Mouse (Mus musculus) splenic B cell, adult 2 months (primary cell): ENCODE results near the gene Dnttip2.
"Not testable (repeated sequence)": the region's sequence is repeated elsewhere in the genome, so short reads cannot be mapped to it uniquely, and the experiment has no call there.

Source experiments
- DNase-seq: peaks from one replicate; pipeline ENCODE4 v3.0.0-alpha.2; 2011; ENCODE audit warnings: low read depth, low spot score
- H3K27me3 ChIP-seq: 2 replicates; pipeline ENCODE4 v1.6.1; 2012; ENCODE audit warnings: mild to moderate bottlenecking, low read length, moderate library complexity, mixed read lengths; ENCODE audit not compliant: control insufficient read depth, poor library complexity, insufficient read depth, severe bottlenecking
- H3K36me3 ChIP-seq: 2 replicates; pipeline ENCODE4 v1.6.1; 2012; ENCODE audit warnings: mild to moderate bottlenecking, low read length, moderate library complexity, mixed read lengths; ENCODE audit not compliant: control insufficient read depth, poor library complexity, insufficient read depth, severe bottlenecking

Dnttip2 gene

GRCm38 (mm10) chr3:122272565-122272964, 1.6 kb upstream of the Dnttip2 start:
- not testable (repeated sequence) for H3K36me3 ChIP-seq, H3K27me3 ChIP-seq, DNase-seq

- Histone ChIP-seq H3K27me3 (no peaks in the 10 kb centered on the region), H3K36me3 (peaks cover 5% of the 10 kb centered on the region; the same call in 1 of the 2 replicates)
- DNase-seq: no peak
These were observed 564 bp upstream of the Dnttip2 start for GRCm38 (mm10) chr3:122273407-122274240.

- no peaks in the 10 kb centered on the region for H3K27me3 ChIP-seq
- H3K36me3 ChIP-seq: peaks cover 10% of the 10 kb centered on the region
- DNase-seq: no peak
These were observed 923 bp downstream of the Dnttip2 start for GRCm38 (mm10) chr3:122275111-122275510.

- H3K27me3 ChIP-seq: no peaks in the 10 kb centered on the region; the same call in 1 of the 2 replicates
- DNase-seq: peak; percentile 33
- peaks cover 3% of the 10 kb centered on the region; the same call in 1 of the 2 replicates for H3K36me3 ChIP-seq
These were observed 13.0 kb downstream of the Dnttip2 start for GRCm38 (mm10) chr3:122287195-122287594.

- DNase-seq: no peak
- no peaks in the 10 kb centered on the region for H3K27me3 ChIP-seq
- H3K36me3 ChIP-seq: peaks cover 3% of the 10 kb centered on the region; the same call in 1 of the 2 replicates
These were observed 14.5 kb downstream of the Dnttip2 start for GRCm38 (mm10) chr3:122288613-122289195.

- not testable (repeated sequence) for H3K36me3 ChIP-seq, DNase-seq, H3K27me3 ChIP-seq
These were observed 15.2 kb downstream of the Dnttip2 start for GRCm38 (mm10) chr3:122289344-122289743.

GRCm38 (mm10) chr3:122290696-122291095, 16.5 kb downstream of the Dnttip2 start:
- no peaks in the 10 kb centered on the region for H3K27me3 ChIP-seq
- H3K36me3 ChIP-seq: no peaks in the 10 kb centered on the region; the same call in 1 of the 2 replicates
- DNase-seq: peak; percentile 24

- DNase-seq: no peak
- H3K27me3 ChIP-seq: no peaks in the 10 kb centered on the region
- no peaks in the 10 kb centered on the region for H3K36me3 ChIP-seq
These were observed 17.6 kb downstream of the Dnttip2 start for GRCm38 (mm10) chr3:122291828-122292227.

- H3K36me3 ChIP-seq: no peaks in the 10 kb centered on the region
- no peaks in the 10 kb centered on the region for H3K27me3 ChIP-seq
- peak; percentile 96 for DNase-seq
These were observed 18.4 kb downstream of the Dnttip2 start for GRCm38 (mm10) chr3:122292300-122293222.

- DNase-seq: no peak
- Histone ChIP-seq H3K27me3 (no peaks in the 10 kb centered on the region), H3K36me3 (no peaks in the 10 kb centered on the region)
These were observed 19.2 kb downstream of the Dnttip2 start for GRCm38 (mm10) chr3:122293223-122293953.

GRCm38 (mm10) chr3:122293954-122294850, 20.0 kb downstream of the Dnttip2 start, which contains the start of gene Bcar3:
Gene Bcar3, plus strand, starts transcription at chr3:122294136.
- Histone ChIP-seq H3K36me3 (no peaks in the 10 kb centered on the region), H3K27me3 (no peaks in the 10 kb centered on the region)
- peak; percentile 93 for DNase-seq

- Histone ChIP-seq H3K36me3 (no peaks in the 10 kb centered on the region), H3K27me3 (no peaks in the 10 kb centered on the region)
- peak; percentile 82 for DNase-seq
These were observed 21.3 kb downstream of the Dnttip2 start for GRCm38 (mm10) chr3:122295511-122295910.

- H3K36me3 ChIP-seq: no peaks in the 10 kb centered on the region
- no peak for DNase-seq
- no peaks in the 10 kb centered on the region for H3K27me3 ChIP-seq
These were observed 22.8 kb downstream of the Dnttip2 start for GRCm38 (mm10) chr3:122296979-122297378.
